Mouse (Mus musculus) frontal cortex, postnatal 14 days (tissue): Measurements from ENCODE around the gene Lta.

Experiments
- DNase-seq, 2 experiments: peaks; one replicate each; pipeline ENCODE4 v3.0.0; 2022; ENCODE audit warnings: low spot score in 2 of 2

Lta gene

GRCm38 (mm10) chr17:35159638-35160037 lies 45.5 kb downstream of the Lta start:
- DNase-seq: no peak

GRCm38 (mm10) chr17:35158850-35159593 lies 46.1 kb downstream of the Lta start:
- no peak for DNase-seq

- no peak for DNase-seq
Observed at GRCm38 (mm10) chr17:35157661-35158175, 47.4 kb downstream of the Lta start.

- no peak for DNase-seq
Observed at GRCm38 (mm10) chr17:35157254-35157653, 47.9 kb downstream of the Lta start.

GRCm38 (mm10) chr17:35156461-35157200 lies 48.5 kb downstream of the Lta start:
- no peak for DNase-seq

- DNase-seq: no peak
Observed at GRCm38 (mm10) chr17:35155451-35155850, 49.7 kb downstream of the Lta start.

DNA sequence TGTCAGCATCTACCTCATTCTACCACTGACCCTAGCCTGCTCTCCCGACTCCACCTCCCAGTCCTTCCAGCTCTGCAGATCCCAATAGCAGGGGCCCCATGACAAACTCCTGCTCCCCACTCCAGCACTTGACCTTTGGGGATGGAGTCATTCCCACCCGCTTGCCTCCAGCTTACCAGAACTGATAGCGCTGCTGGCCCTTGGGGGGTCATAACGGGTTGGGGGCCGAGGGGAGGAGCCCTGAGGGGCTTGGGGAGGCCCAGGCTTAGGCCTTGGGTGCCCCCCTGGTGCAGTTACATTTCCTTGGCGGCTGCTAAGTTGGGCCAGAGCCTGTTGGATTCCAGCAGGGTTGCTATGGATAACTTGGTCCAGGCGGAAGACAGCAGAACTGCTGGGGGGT lies 50.5 kb downstream of the Lta start:
- DNase-seq: no peak

DNA sequence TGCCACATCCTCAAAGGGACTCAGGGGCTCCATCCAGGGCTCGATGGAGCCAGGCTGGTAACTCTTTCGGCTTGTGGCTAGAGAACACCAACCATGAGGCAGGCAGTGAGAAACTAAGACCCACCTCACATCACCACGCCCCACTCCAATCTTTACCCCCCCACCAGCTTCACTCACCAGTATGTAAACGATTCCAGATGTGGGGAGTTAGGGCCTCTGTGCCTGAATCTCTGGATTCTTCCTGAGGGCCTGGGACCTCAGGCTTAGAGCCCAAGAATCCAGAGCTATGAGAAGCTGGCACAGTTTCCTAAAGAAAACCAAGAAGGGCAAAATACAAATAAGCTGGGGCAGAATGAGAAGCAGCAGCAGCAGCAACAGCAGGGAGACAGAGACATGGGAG lies 51.2 kb downstream of the Lta start:
- DNase-seq: no peak
